Mouse (Mus musculus) forebrain, embryonic 13.5 days (tissue): ENCODE measurements around the gene Ano10. TPM values are rescaled to one million over a fixed set of nuclear protein-coding genes. Genes with fewer than 3 reads are reported as not detected.

Experiments
- ATAC-seq: fragments of 200-750 bp; cut with Nextera tagmentation; 2 replicates; pipeline ENCODE4 v1.8.0; 2017
- H3K27ac ChIP-seq: fragments of 300-500 bp; sonication (generic); 2 replicates; pipeline ENCODE4 v1.5.1; 2015; ENCODE audit warnings: inconsistent platforms, mild to moderate bottlenecking, moderate library complexity
- H3K27me3 ChIP-seq: fragments of 300-500 bp; sonication (generic); 2 replicates; pipeline ENCODE4 v1.6.1; 2015; ENCODE audit warnings: mild to moderate bottlenecking, inconsistent platforms
- H3K36me3 ChIP-seq: fragments of 300-500 bp; sonication (generic); 2 replicates; pipeline ENCODE4 v1.6.1; 2015; ENCODE audit warnings: mild to moderate bottlenecking, inconsistent platforms; ENCODE audit not compliant: poor library complexity, severe bottlenecking
- H3K4me1 ChIP-seq: fragments of 300-500 bp; sonication (generic); 2 replicates; pipeline ENCODE4 v1.6.1; 2015; ENCODE audit warnings: inconsistent platforms
- H3K4me2 ChIP-seq: fragments of 300-500 bp; sonication (generic); 2 replicates; pipeline ENCODE4 v1.6.1; 2015; ENCODE audit warnings: inconsistent platforms, mild to moderate bottlenecking, moderate library complexity
- H3K4me3 ChIP-seq: fragments of 300-500 bp; sonication (generic); 2 replicates; pipeline ENCODE4 v1.5.1; 2015; ENCODE audit warnings: mild to moderate bottlenecking, inconsistent platforms
- H3K9ac ChIP-seq: fragments of 300-500 bp; sonication (generic); 2 replicates; pipeline ENCODE4 v1.6.1; 2015; ENCODE audit warnings: mild to moderate bottlenecking, inconsistent platforms
- H3K9me3 ChIP-seq: fragments of 300-500 bp; sonication (generic); replicated peaks from 2 replicates; pipeline ENCODE4 v1.6.1; 2016; ENCODE audit warnings: inconsistent platforms
- WGBS: fragments of 180-500 bp; shearing (Covaris S2); methylation state at CpG from one replicate; pipeline ENCODE4 v1.1.7; 2015; 5-methylcytosine and 5-hydroxymethylcytosine counted together
- polyA plus RNA-seq: library from polyadenylated mRNA; unstranded; fragments of >200 nt; fragmentation: Nextera tagmentation; extraction: Ambion mirVana; gene quantifications from 2 replicates; pipeline ENCODE4 v1.2.1, GENCODE M21; 2015

Gene Ano10
- polyA plus RNA-seq, 1 experiment from 2014 or later: 29.5 TPM

GRCm38 (mm10) chr9:122146124-122146870 lies 147.9 kb downstream of the Ano10 start:
- Histone ChIP-seq H3K36me3 (peaks cover 25% of the 10 kb centered on the region), H3K27ac (no peak overlapping the region), H3K4me1 (peaks cover 10% of the 10 kb centered on the region; the same call in 1 of the 2 replicates), H3K4me2 (no peak overlapping the region), H3K4me3 (no peak overlapping the region), H3K9ac (no peak overlapping the region), H3K27me3 (no peaks in the 10 kb centered on the region), H3K9me3 (no peaks in the 10 kb centered on the region; the same call in 1 of the 2 replicates)
- ATAC-seq: no peak
- WGBS: 93% methylated on average over 4 of the region's 4 CpGs

- H3K36me3 ChIP-seq: peaks cover 25% of the 10 kb centered on the region
- no peaks in the 10 kb centered on the region; the same call in 1 of the 2 replicates for H3K9me3 ChIP-seq
These were observed 148.5 kb downstream of the Ano10 start for GRCm38 (mm10) chr9:122145677-122146076.

GRCm38 (mm10) chr9:122144776-122145175 lies 149.4 kb downstream of the Ano10 start:
- Histone ChIP-seq H3K4me1 (peaks cover 10% of the 10 kb centered on the region; the same call in 1 of the 2 replicates), H3K4me2 (no peak overlapping the region), H3K36me3 (peaks cover 25% of the 10 kb centered on the region), H3K27me3 (no peaks in the 10 kb centered on the region), H3K9ac (no peak overlapping the region), H3K4me3 (no peak overlapping the region), H3K27ac (no peak overlapping the region), H3K9me3 (no peaks in the 10 kb centered on the region; the same call in 1 of the 2 replicates)
- WGBS: 92% methylated on average over 3 of the region's 3 CpGs
- ATAC-seq: no peak

More at GRCm38 (mm10) chr9:122145677-122146076, 148.5 kb downstream of the Ano10 start:
- H3K4me3 ChIP-seq: no peak overlapping the region
- no peak overlapping the region for H3K9ac ChIP-seq
- ATAC-seq: no peak
- H3K4me2 ChIP-seq: no peak overlapping the region
- H3K27ac ChIP-seq: no peak overlapping the region
- no peaks in the 10 kb centered on the region for H3K27me3 ChIP-seq
- H3K4me1 ChIP-seq: peaks cover 10% of the 10 kb centered on the region; the same call in 1 of the 2 replicates

GRCm38 (mm10) chr9:122143219-122143618 lies 151.0 kb downstream of the Ano10 start:
- Histone ChIP-seq H3K36me3 (peaks cover 28% of the 10 kb centered on the region), H3K27ac (no peak overlapping the region), H3K4me2 (no peak overlapping the region), H3K27me3 (no peaks in the 10 kb centered on the region), H3K4me3 (no peak overlapping the region), H3K9me3 (no peaks in the 10 kb centered on the region; the same call in 1 of the 2 replicates), H3K9ac (no peak overlapping the region), H3K4me1 (peaks cover 10% of the 10 kb centered on the region; the same call in 1 of the 2 replicates)
- 87% methylated on average over 1 of the region's 1 CpGs for WGBS
- no peak for ATAC-seq

GRCm38 (mm10) chr9:122139236-122139635 lies 155.0 kb downstream of the Ano10 start:
- H3K9ac ChIP-seq: no peak overlapping the region
- H3K36me3 ChIP-seq: peaks cover 32% of the 10 kb centered on the region
- H3K27me3 ChIP-seq: no peaks in the 10 kb centered on the region
- no peaks in the 10 kb centered on the region for H3K4me1 ChIP-seq
- no peak overlapping the region for H3K27ac ChIP-seq
- no peak overlapping the region for H3K4me3 ChIP-seq
- no peaks in the 10 kb centered on the region for H3K9me3 ChIP-seq
- ATAC-seq: no peak
- 48% methylated on average over 2 of the region's 2 CpGs for WGBS
- no peak overlapping the region for H3K4me2 ChIP-seq

- Histone ChIP-seq H3K9me3 (no peaks in the 10 kb centered on the region), H3K9ac (no peak overlapping the region), H3K4me3 (no peak overlapping the region), H3K36me3 (peaks cover 26% of the 10 kb centered on the region), H3K27ac (no peak overlapping the region), H3K27me3 (no peaks in the 10 kb centered on the region), H3K4me1 (no peaks in the 10 kb centered on the region), H3K4me2 (no peak overlapping the region)
- 93% methylated on average over 4 of the region's 4 CpGs for WGBS
- no peak for ATAC-seq
These were observed 155.7 kb downstream of the Ano10 start for GRCm38 (mm10) chr9:122138371-122139029.

GRCm38 (mm10) chr9:122137960-122138359 lies 156.3 kb downstream of the Ano10 start:
- H3K4me2 ChIP-seq: no peak overlapping the region
- H3K4me3 ChIP-seq: no peak overlapping the region
- WGBS: 94% methylated on average over 1 of the region's 1 CpGs
- H3K4me1 ChIP-seq: no peaks in the 10 kb centered on the region
- H3K27me3 ChIP-seq: no peaks in the 10 kb centered on the region
- no peak for ATAC-seq
- no peak overlapping the region for H3K27ac ChIP-seq
- H3K9ac ChIP-seq: no peak overlapping the region
- H3K9me3 ChIP-seq: no peaks in the 10 kb centered on the region
- H3K36me3 ChIP-seq: peaks cover 26% of the 10 kb centered on the region

GRCm38 (mm10) chr9:122135885-122136170 lies 158.4 kb downstream of the Ano10 start:
- no peak overlapping the region for H3K27ac ChIP-seq
- no peak overlapping the region for H3K4me2 ChIP-seq
- no peaks in the 10 kb centered on the region for H3K27me3 ChIP-seq
- H3K4me3 ChIP-seq: no peak overlapping the region
- H3K4me1 ChIP-seq: peaks cover 3% of the 10 kb centered on the region; the same call in 1 of the 2 replicates
- H3K9me3 ChIP-seq: no peaks in the 10 kb centered on the region
- whole genome bisulfite sequencing: 87% methylated on average over 2 of the region's 2 CpGs
- no peak overlapping the region for H3K9ac ChIP-seq
- no peak for ATAC-seq
- peaks cover 29% of the 10 kb centered on the region for H3K36me3 ChIP-seq

GRCm38 (mm10) chr9:122135095-122135884 lies 158.9 kb downstream of the Ano10 start:
- no peak for ATAC-seq
- Histone ChIP-seq H3K27ac (no peak overlapping the region), H3K36me3 (peaks cover 29% of the 10 kb centered on the region), H3K9me3 (no peaks in the 10 kb centered on the region), H3K4me1 (peaks cover 8% of the 10 kb centered on the region; the same call in 1 of the 2 replicates), H3K27me3 (no peaks in the 10 kb centered on the region), H3K4me2 (no peak overlapping the region), H3K9ac (no peak overlapping the region), H3K4me3 (no peak overlapping the region)
- WGBS: 95% methylated on average over 1 of the region's 1 CpGs

- Histone ChIP-seq H3K27me3 (no peaks in the 10 kb centered on the region), H3K9me3 (no peaks in the 10 kb centered on the region), H3K4me1 (peaks cover 11% of the 10 kb centered on the region; the same call in 1 of the 2 replicates), H3K9ac (no peak overlapping the region), H3K4me2 (no peak overlapping the region), H3K4me3 (no peak overlapping the region), H3K27ac (no peak overlapping the region), H3K36me3 (peaks cover 16% of the 10 kb centered on the region)
- no peak for ATAC-seq
- WGBS: 86% methylated on average over 7 of the region's 7 CpGs
These were observed 162.1 kb downstream of the Ano10 start for GRCm38 (mm10) chr9:122132145-122132544.

- ATAC-seq: no peak
- Histone ChIP-seq H3K4me3 (no peak overlapping the region), H3K27me3 (no peaks in the 10 kb centered on the region), H3K36me3 (peaks cover 11% of the 10 kb centered on the region; the same call in 1 of the 2 replicates), H3K9me3 (no peaks in the 10 kb centered on the region), H3K4me2 (no peak overlapping the region), H3K9ac (no peak overlapping the region; the same call in 1 of the 2 replicates), H3K27ac (no peak overlapping the region), H3K4me1 (peaks cover 11% of the 10 kb centered on the region; the same call in 1 of the 2 replicates)
- 48% methylated on average over 3 of the region's 3 CpGs for WGBS
These were observed 163.6 kb downstream of the Ano10 start for GRCm38 (mm10) chr9:122130666-122131065.

- Histone ChIP-seq H3K27me3 (no peaks in the 10 kb centered on the region), H3K9me3 (no peaks in the 10 kb centered on the region), H3K27ac (no peak overlapping the region), H3K9ac (no peak overlapping the region), H3K4me3 (no peak overlapping the region), H3K36me3 (0 out of 2 replicates have a peak, but pooled peaks cover 3% of the 10 kb centered on the region), H3K4me2 (no peak overlapping the region), H3K4me1 (peaks cover 11% of the 10 kb centered on the region; the same call in 1 of the 2 replicates)
- 89% methylated on average over 5 of the region's 5 CpGs for WGBS
- no peak for ATAC-seq
These were observed 165.5 kb downstream of the Ano10 start for GRCm38 (mm10) chr9:122128686-122129085.
